Mouse (Mus musculus): ENCODE data around the gene Abcc5. TPM values are rescaled to one million over a fixed set of nuclear protein-coding genes. Genes with fewer than 3 reads are reported as not detected.

Abcc5 gene
- polyA plus RNA-seq, 1 experiment from 2014 or later: 46.8 TPM

GRCm38 (mm10) chr16:20354011-20354410 is 72.2 kb downstream of the Abcc5 start:
- no peak for ATAC-seq (ENCODE audit: insufficient read depth, low FRiP score, low read depth)
- 0 out of 2 replicates have a peak, but pooled peaks cover 4% of the 10 kb centered on the region for H3K36me3 ChIP-seq
- no peaks in the 10 kb centered on the region for H3K9me3 ChIP-seq
- no peak overlapping the region for H3K4me2 ChIP-seq
- no peak overlapping the region for H3K4me3 ChIP-seq (replicated peaks)
- no peak overlapping the region for H3K27ac ChIP-seq
- no peaks in the 10 kb centered on the region for H3K27me3 ChIP-seq (replicated peaks)
- no peak overlapping the region for H3K9ac ChIP-seq
- 89% methylated on average over 1 of the region's 1 CpGs for WGBS
- H3K4me1 ChIP-seq: no peaks in the 10 kb centered on the region

GRCm38 (mm10) chr16:20345464-20345863 is 80.7 kb downstream of the Abcc5 start:
- 0 out of 2 replicates have a peak, but pooled peaks cover 4% of the 10 kb centered on the region for H3K36me3 ChIP-seq
- H3K9ac ChIP-seq: no peak overlapping the region
- no peak overlapping the region for H3K4me2 ChIP-seq
- H3K27me3 ChIP-seq (replicated peaks): no peaks in the 10 kb centered on the region
- H3K9me3 ChIP-seq: no peaks in the 10 kb centered on the region
- H3K4me3 ChIP-seq (replicated peaks): no peak overlapping the region
- 77% methylated on average over 1 of the region's 1 CpGs for WGBS
- no peaks in the 10 kb centered on the region for H3K4me1 ChIP-seq
- ATAC-seq (ENCODE audit: insufficient read depth, low FRiP score, low read depth): no peak
- H3K27ac ChIP-seq: no peak overlapping the region

DNA sequence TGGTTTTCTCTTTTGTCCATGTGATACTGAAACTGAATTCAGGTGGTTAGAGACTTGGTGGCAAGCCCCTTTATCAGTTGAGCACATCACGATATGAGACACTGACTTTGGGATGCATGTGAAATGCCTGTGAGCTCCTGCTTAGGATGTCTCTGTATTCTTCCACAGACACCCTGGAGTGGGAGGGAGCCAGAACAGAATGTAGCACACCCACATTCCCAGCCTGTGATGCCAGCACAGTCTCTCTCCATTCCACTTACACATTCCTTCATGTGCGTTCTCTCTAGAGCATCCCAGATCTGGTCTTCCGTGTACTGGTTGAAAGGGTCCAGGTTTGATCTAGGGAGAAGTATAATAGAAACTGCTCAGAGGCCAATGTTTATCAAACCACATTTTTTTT is 87.6 kb downstream of the Abcc5 start:
- 95% methylated on average over 3 of the region's 3 CpGs for WGBS
- Histone ChIP-seq H3K9me3 (no peaks in the 10 kb centered on the region), H3K36me3 (no peaks in the 10 kb centered on the region), H3K27ac (no peak overlapping the region), H3K27me3 (replicated peaks) (no peaks in the 10 kb centered on the region), H3K4me2 (no peak overlapping the region), H3K9ac (no peak overlapping the region), H3K4me3 (replicated peaks) (no peak overlapping the region), H3K4me1 (no peaks in the 10 kb centered on the region)
- no peak for ATAC-seq (ENCODE audit: insufficient read depth, low FRiP score, low read depth)

GRCm38 (mm10) chr16:20334918-20335317 is 91.3 kb downstream of the Abcc5 start:
- no peaks in the 10 kb centered on the region; the same call in 1 of the 2 replicates for H3K4me1 ChIP-seq
- no peak overlapping the region for H3K4me2 ChIP-seq
- H3K36me3 ChIP-seq: 0 out of 2 replicates have a peak, but pooled peaks cover 4% of the 10 kb centered on the region
- H3K4me3 ChIP-seq (replicated peaks): no peak overlapping the region
- no peak for ATAC-seq (ENCODE audit: insufficient read depth, low FRiP score, low read depth)
- no peak overlapping the region for H3K27ac ChIP-seq
- H3K27me3 ChIP-seq (replicated peaks): no peaks in the 10 kb centered on the region
- H3K9ac ChIP-seq: no peak overlapping the region
- no peaks in the 10 kb centered on the region for H3K9me3 ChIP-seq
- WGBS: 95% methylated on average over 8 of the region's 8 CpGs

DNA sequence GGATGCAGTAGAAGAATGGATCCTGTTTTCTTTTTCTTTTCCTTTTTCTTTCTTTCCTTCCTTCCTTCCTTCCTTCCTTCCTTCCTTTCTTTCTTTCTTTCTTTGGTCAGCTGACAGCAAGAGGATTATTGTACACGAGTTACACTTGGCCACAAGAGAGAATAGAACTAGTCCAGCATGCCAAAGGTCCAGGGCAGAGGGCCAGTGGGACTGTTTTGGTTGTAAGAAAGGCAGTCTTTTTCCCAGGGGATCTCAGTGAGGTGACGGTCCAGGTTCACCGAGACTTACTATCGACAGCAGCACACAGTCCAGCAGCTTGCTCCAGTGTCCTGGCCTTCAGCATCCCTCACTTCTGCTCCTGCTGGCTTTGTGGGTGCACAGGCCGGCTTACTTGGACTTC is 97.9 kb downstream of the Abcc5 start:
- ATAC-seq (ENCODE audit: insufficient read depth, low FRiP score, low read depth): no peak
- 0 out of 2 replicates have a peak, but pooled peaks cover 4% of the 10 kb centered on the region for H3K36me3 ChIP-seq
- no peak overlapping the region for H3K4me3 ChIP-seq (replicated peaks)
- no peak overlapping the region for H3K9ac ChIP-seq
- H3K27me3 ChIP-seq (replicated peaks): no peaks in the 10 kb centered on the region
- H3K27ac ChIP-seq: no peak overlapping the region
- H3K9me3 ChIP-seq: no peaks in the 10 kb centered on the region
- H3K4me1 ChIP-seq: no peaks in the 10 kb centered on the region; the same call in 1 of the 2 replicates
- WGBS: 88% methylated on average over 5 of the region's 5 CpGs
- no peak overlapping the region for H3K4me2 ChIP-seq

GRCm38 (mm10) chr16:20325286-20325685 is 100.9 kb downstream of the Abcc5 start, which contains the start of gene Cyp2ab1:
Gene Cyp2ab1 (minus strand): TSS chr16:20325404.
- H3K4me3 ChIP-seq (replicated peaks): no peak within 1 kb of the TSS
- H3K36me3 ChIP-seq: 0 out of 2 replicates have a peak, but pooled peaks cover 4% of the 10 kb centered on the region
- no peak within 1 kb of the TSS for H3K4me2 ChIP-seq
- H3K9ac ChIP-seq: no peak within 1 kb of the TSS
- H3K4me1 ChIP-seq: no peaks in the 10 kb centered on the region
- ATAC-seq (ENCODE audit: insufficient read depth, low FRiP score, low read depth): no peak
- H3K27me3 ChIP-seq (replicated peaks): no peaks in the 10 kb centered on the region
- no peaks in the 10 kb centered on the region for H3K9me3 ChIP-seq
- 60% methylated on average over 5 of the region's 5 CpGs for WGBS
- H3K27ac ChIP-seq: no peak within 1 kb of the TSS

DNA sequence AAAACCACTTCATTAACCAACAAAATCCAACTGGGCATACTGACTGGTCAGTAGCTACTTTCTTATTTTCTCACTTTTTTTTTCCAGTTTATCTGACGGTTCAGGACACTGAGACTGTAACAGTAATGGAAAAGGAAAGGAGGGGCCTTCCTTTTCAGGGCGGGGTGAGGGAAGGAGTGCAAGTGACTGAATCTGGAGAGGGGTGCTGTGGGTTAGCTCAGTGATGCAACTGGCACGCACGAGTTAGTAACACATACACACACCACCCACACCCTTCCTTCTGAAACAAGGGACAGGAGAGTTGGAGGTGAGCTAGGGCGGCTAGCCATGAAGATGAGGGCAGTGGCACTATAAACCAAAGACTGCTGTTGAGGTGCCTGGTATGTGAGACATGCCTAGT is 102.3 kb downstream of the Abcc5 start:
- Histone ChIP-seq H3K27ac (no peak overlapping the region), H3K9me3 (no peaks in the 10 kb centered on the region), H3K9ac (no peak overlapping the region), H3K4me2 (no peak overlapping the region), H3K4me1 (no peaks in the 10 kb centered on the region), H3K36me3 (no peaks in the 10 kb centered on the region), H3K27me3 (replicated peaks) (no peaks in the 10 kb centered on the region), H3K4me3 (replicated peaks) (no peak overlapping the region)
- ATAC-seq (ENCODE audit: insufficient read depth, low FRiP score, low read depth): no peak
- WGBS: 72% methylated on average over 5 of the region's 5 CpGs

- Histone ChIP-seq H3K9me3 (no peaks in the 10 kb centered on the region), H3K4me2 (no peak overlapping the region), H3K27me3 (replicated peaks) (no peaks in the 10 kb centered on the region), H3K36me3 (no peaks in the 10 kb centered on the region), H3K9ac (no peak overlapping the region), H3K4me1 (no peaks in the 10 kb centered on the region), H3K4me3 (replicated peaks) (no peak overlapping the region), H3K27ac (no peak overlapping the region)
- WGBS: 74% methylated on average over 4 of the region's 4 CpGs
- no peak for ATAC-seq (ENCODE audit: insufficient read depth, low FRiP score, low read depth)
Measured at GRCm38 (mm10) chr16:20322274-20322673, 103.9 kb downstream of the Abcc5 start.

DNA sequence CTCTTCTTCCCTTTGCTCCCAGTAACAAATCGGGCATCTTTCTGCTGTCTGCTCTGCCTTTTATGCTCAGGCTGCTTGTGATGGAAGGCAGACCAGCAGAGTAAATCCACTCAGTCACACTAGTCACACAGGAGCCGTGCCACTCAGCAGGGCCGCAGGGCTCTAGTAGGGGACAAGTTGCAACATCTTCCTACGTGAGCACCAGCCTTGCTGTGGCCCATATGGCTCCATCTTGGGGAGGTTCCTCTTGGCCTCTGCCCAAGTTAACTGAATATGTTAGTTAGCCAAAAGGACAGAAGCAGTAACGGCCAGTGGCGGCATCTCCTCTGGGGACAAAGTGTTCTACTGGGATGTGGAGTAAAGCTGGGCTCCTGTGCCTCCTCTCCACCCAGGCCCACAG is 109.4 kb downstream of the Abcc5 start:
- no peak for ATAC-seq (ENCODE audit: insufficient read depth, low FRiP score, low read depth)
- H3K27me3 ChIP-seq (replicated peaks): no peaks in the 10 kb centered on the region
- WGBS: 75% methylated on average over 6 of the region's 6 CpGs

DNA sequence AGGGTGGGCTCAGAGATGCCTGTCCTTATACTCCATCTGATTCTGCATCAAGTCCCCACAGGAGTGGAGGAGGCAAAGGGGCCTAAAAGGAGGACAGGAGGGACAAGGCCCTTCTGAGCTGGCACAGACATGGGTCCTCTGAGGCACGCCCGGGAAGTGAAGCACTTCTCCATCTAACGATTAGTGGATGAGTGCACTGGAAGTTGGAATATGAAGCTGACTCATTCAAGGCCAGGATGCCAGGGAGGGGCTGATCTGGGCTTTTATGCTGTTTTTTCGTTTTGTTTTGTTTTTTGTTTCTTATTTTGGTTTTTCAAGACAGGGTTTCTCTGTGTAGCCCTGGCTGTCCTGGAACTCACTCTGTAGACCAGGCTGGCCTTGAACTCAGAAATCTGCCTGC is 110.9 kb downstream of the Abcc5 start:
- no peaks in the 10 kb centered on the region for H3K9me3 ChIP-seq
- H3K4me3 ChIP-seq (replicated peaks): no peak overlapping the region
- no peaks in the 10 kb centered on the region for H3K27me3 ChIP-seq (replicated peaks)
- WGBS: 76% methylated on average over 4 of the region's 4 CpGs
- no peak overlapping the region for H3K27ac ChIP-seq
- H3K4me1 ChIP-seq: no peaks in the 10 kb centered on the region
- no peaks in the 10 kb centered on the region for H3K36me3 ChIP-seq
- H3K4me2 ChIP-seq: no peak overlapping the region
- no peak for ATAC-seq (ENCODE audit: insufficient read depth, low FRiP score, low read depth)
- no peak overlapping the region for H3K9ac ChIP-seq

More for the DNA sequence above, 109.4 kb downstream of the Abcc5 start:
- H3K36me3 ChIP-seq: no peaks in the 10 kb centered on the region
- H3K4me3 ChIP-seq (replicated peaks): no peak overlapping the region
- no peaks in the 10 kb centered on the region for H3K9me3 ChIP-seq
- H3K4me2 ChIP-seq: no peak overlapping the region
- no peak overlapping the region for H3K9ac ChIP-seq
- no peaks in the 10 kb centered on the region for H3K4me1 ChIP-seq
- no peak overlapping the region for H3K27ac ChIP-seq

GRCm38 (mm10) chr16:20312272-20312671 is 113.9 kb downstream of the Abcc5 start:
- no peaks in the 10 kb centered on the region for H3K9me3 ChIP-seq
- no peak overlapping the region for H3K4me2 ChIP-seq
- ATAC-seq (ENCODE audit: insufficient read depth, low FRiP score, low read depth): 0 out of 2 replicates have a peak, but pooled peaks have one; percentile 31
- H3K27me3 ChIP-seq (replicated peaks): no peaks in the 10 kb centered on the region
- no peak overlapping the region for H3K4me3 ChIP-seq (replicated peaks)
- no peaks in the 10 kb centered on the region for H3K4me1 ChIP-seq
- H3K9ac ChIP-seq: no peak overlapping the region
- no peak overlapping the region for H3K27ac ChIP-seq
- H3K36me3 ChIP-seq: no peaks in the 10 kb centered on the region
- 60% methylated on average over 14 of the region's 14 CpGs for WGBS

- Histone ChIP-seq H3K4me3 (replicated peaks) (peak within 1 kb of the TSS; percentile 92), H3K27ac (peak within 1 kb of the TSS; percentile 77), H3K9me3 (no peaks in the 10 kb centered on the region), H3K9ac (peak within 1 kb of the TSS; percentile 60), H3K27me3 (replicated peaks) (no peaks in the 10 kb centered on the region), H3K4me1 (peaks cover 12% of the 10 kb centered on the region), H3K4me2 (peak within 1 kb of the TSS; percentile 58), H3K36me3 (peaks cover 3% of the 10 kb centered on the region; the same call in 1 of the 2 replicates)
- peak; percentile 82 for ATAC-seq (ENCODE audit: insufficient read depth, low FRiP score, low read depth)
- under 1% methylated on average over 52 of the region's 52 CpGs for WGBS
Measured at GRCm38 (mm10) chr16:20301770-20302649, 124.2 kb downstream of the Abcc5 start, which contains the start of gene Parl. Gene Parl (minus strand): TSS chr16:20302387.
